Comparison of ENCODE assay signal across 19 mouse cellular contexts in the genomic region with DNA sequence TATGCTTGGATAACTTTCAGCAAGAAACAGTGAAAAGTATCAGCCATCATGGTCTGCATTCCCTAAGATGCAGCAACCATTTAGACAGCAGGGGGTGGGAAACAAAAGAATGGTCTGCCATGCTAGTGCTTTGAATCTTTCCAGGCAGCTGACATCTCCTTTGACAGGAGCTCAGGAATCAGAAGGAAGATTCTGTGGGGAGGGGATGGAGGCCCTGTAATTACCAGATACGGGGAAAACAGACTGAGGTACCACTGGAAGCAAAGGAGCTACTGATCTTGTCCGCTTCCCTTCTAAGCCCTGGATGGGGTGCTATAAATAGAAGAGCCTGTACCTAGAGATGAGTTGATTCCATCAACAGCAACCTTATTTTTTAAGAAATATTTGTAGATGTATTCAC.
DNase-seq lines count a peak whose midpoint lies in the region; ATAC-seq and TF ChIP-seq lines count a peak whose summit lies in the region.
"Had no signal": no experiment of that assay in that cellular context is flagged by ENCODE, and none has a peak within 500 bp of the region (broad histone marks: within the 10 kb centered on the region; RNA-seq: fewer than 3 reads in every experiment).

No protein-coding gene starts in this region.

- 20% methylated on average over 2 of the region's 2 CpGs for whole genome bisulfite sequencing in forebrain, embryonic 12.5 days
- WGBS in hindbrain, postnatal 0 days: 19% methylated on average over 2 of the region's 2 CpGs
- 29% methylated on average over 2 of the region's 2 CpGs for WGBS in midbrain, postnatal 0 days

- H3K4me3 ChIP-seq in forebrain, embryonic 12.5 days (replicated peaks): no peak overlapping the region
- no peak overlapping the region for H3K4me3 ChIP-seq in hindbrain, postnatal 0 days (ENCODE audit: low read length)
- no peak overlapping the region for H3K4me3 ChIP-seq in midbrain, postnatal 0 days (ENCODE audit: low read depth, low read length)
- H3K4me3 ChIP-seq: embryonic facial prominence, embryonic 12.5 days; heart, embryonic 15.5 days; hindbrain, embryonic 15.5 days; limb, embryonic 12.5 days; liver, embryonic 13.5 days; lung, embryonic 15.5 days had no signal

- peaks cover 6% of the 10 kb centered on the region; the same call in 1 of the 2 replicates for H3K4me1 ChIP-seq in forebrain, embryonic 12.5 days
- no peaks in the 10 kb centered on the region for H3K4me1 ChIP-seq in hindbrain, postnatal 0 days (ENCODE audit: insufficient read depth, low read length)
- H3K4me1 ChIP-seq in midbrain, postnatal 0 days (ENCODE audit: insufficient read depth, low read length): no peaks in the 10 kb centered on the region
- H3K4me1 ChIP-seq: embryonic facial prominence, embryonic 12.5 days; heart, embryonic 15.5 days; limb, embryonic 12.5 days; liver, embryonic 13.5 days; lung, embryonic 15.5 days had no signal

- H3K4me2 ChIP-seq in forebrain, embryonic 12.5 days: no peak overlapping the region
- H3K4me2 ChIP-seq in hindbrain, postnatal 0 days (ENCODE audit: low read depth, low read length): 0 out of 2 replicates have a peak overlapping the region, but pooled peaks have one; percentile 13
- H3K4me2 ChIP-seq in midbrain, postnatal 0 days (ENCODE audit: low read depth, low read length, poor library complexity, severe bottlenecking): no peak overlapping the region
- H3K4me2 ChIP-seq: embryonic facial prominence, embryonic 12.5 days; heart, embryonic 15.5 days; hindbrain, embryonic 15.5 days; limb, embryonic 12.5 days; liver, embryonic 13.5 days; lung, embryonic 15.5 days had no signal

- peak overlapping the region; percentile 46; the same call in 1 of the 2 replicates for H3K27ac ChIP-seq in forebrain, embryonic 12.5 days
- H3K27ac ChIP-seq in hindbrain, postnatal 0 days: no peak overlapping the region
- H3K27ac ChIP-seq in midbrain, postnatal 0 days (ENCODE audit: low read depth, low read length): peak overlapping the region; percentile 2; the same call in 1 of the 2 replicates
- H3K27ac ChIP-seq: embryonic facial prominence, embryonic 12.5 days; heart, embryonic 15.5 days; hindbrain, embryonic 15.5 days; limb, embryonic 12.5 days; liver, embryonic 13.5 days; lung, embryonic 15.5 days had no signal

- no peak overlapping the region for H3K9ac ChIP-seq in forebrain, embryonic 12.5 days
- no peak overlapping the region for H3K9ac ChIP-seq in hindbrain, postnatal 0 days (replicated peaks; ENCODE audit: low read length)
- H3K9ac ChIP-seq in midbrain, postnatal 0 days (replicated peaks; ENCODE audit: low read length, poor library complexity, severe bottlenecking): no peak overlapping the region
- H3K9ac ChIP-seq: embryonic facial prominence, embryonic 12.5 days; heart, embryonic 15.5 days; hindbrain, embryonic 15.5 days; limb, embryonic 12.5 days; liver, embryonic 13.5 days; lung, embryonic 15.5 days had no signal

- H3K36me3 ChIP-seq in forebrain, embryonic 12.5 days (replicated peaks): no peaks in the 10 kb centered on the region
- H3K36me3 ChIP-seq in hindbrain, postnatal 0 days (ENCODE audit: insufficient read depth, low read length): no peaks in the 10 kb centered on the region
- no peaks in the 10 kb centered on the region for H3K36me3 ChIP-seq in midbrain, postnatal 0 days (ENCODE audit: insufficient read depth, low read length)
- H3K36me3 ChIP-seq: embryonic facial prominence, embryonic 12.5 days; heart, embryonic 15.5 days; hindbrain, embryonic 15.5 days; limb, embryonic 12.5 days; liver, embryonic 13.5 days; lung, embryonic 15.5 days had no signal

- TF ChIP-seq POLR2A in brain, embryonic 14.5 days (IDR thresholded peaks at IDR 0.05; ENCODE audit: borderline replicate concordance, extremely low read depth, insufficient read depth, insufficient read length, poor library complexity, severe bottlenecking): no peak

- H3K9me3 ChIP-seq in forebrain, embryonic 12.5 days: no peaks in the 10 kb centered on the region
- no peaks in the 10 kb centered on the region for H3K9me3 ChIP-seq in hindbrain, postnatal 0 days (ENCODE audit: low read length)
- no peaks in the 10 kb centered on the region for H3K9me3 ChIP-seq in midbrain, postnatal 0 days (ENCODE audit: low read length)
- H3K9me3 ChIP-seq: embryonic facial prominence, embryonic 12.5 days; heart, embryonic 15.5 days; hindbrain, embryonic 15.5 days; limb, embryonic 12.5 days; liver, embryonic 13.5 days; lung, embryonic 15.5 days had no signal

- ATAC-seq in forebrain, embryonic 12.5 days (ENCODE audit: low FRiP score): peak; percentile 36; the same call in 1 of the 2 replicates
- ATAC-seq in hindbrain, postnatal 0 days: no peak
- ATAC-seq in midbrain, postnatal 0 days (ENCODE audit: low FRiP score): no peak

- no peak for TF ChIP-seq CTCF in brain, embryonic 14.5 days (IDR thresholded peaks at IDR 0.05; ENCODE audit: borderline replicate concordance, extremely low read depth, insufficient read depth, insufficient read length)
- no peak for TF ChIP-seq CTCF in hindbrain, postnatal 0 days (IDR thresholded peaks at IDR 0.05; ENCODE audit: low read depth)
- no peak for TF ChIP-seq CTCF in midbrain, postnatal 0 days (IDR thresholded peaks at IDR 0.05)

- peak; percentile 80 for DNase-seq in brain, embryonic 14.5 days (ENCODE audit: low read depth)
- DNase-seq in hindbrain, postnatal 0 days (ENCODE audit: low spot score): no peak
- DNase-seq in midbrain, postnatal 0 days (ENCODE audit: low spot score): no peak
- no peak for DNase-seq in gastrocnemius, postnatal 14 days
- no peak for DNase-seq in frontal cortex, postnatal 10 days (ENCODE audit: low spot score in 2 of 2)
- no peak for DNase-seq in neural tube, embryonic 10.5 days (ENCODE audit: extremely low spot score, low spot score)
- DNase-seq: cerebellum, adult 11 months; cerebellum, postnatal 25 days; kidney, adult 18-20 months; kidney, postnatal 14 days; liver, embryonic 13.5 days; right cerebral cortex, adult 18-20 months; thymus, adult 18-20 months had no signal

- H3K27me3 ChIP-seq in forebrain, embryonic 12.5 days: no peaks in the 10 kb centered on the region
- no peaks in the 10 kb centered on the region for H3K27me3 ChIP-seq in hindbrain, postnatal 0 days (ENCODE audit: insufficient read depth, low read length)
- no peaks in the 10 kb centered on the region for H3K27me3 ChIP-seq in midbrain, postnatal 0 days (ENCODE audit: insufficient read depth, low read length)
- H3K27me3 ChIP-seq: embryonic facial prominence, embryonic 12.5 days; heart, embryonic 15.5 days; hindbrain, embryonic 15.5 days; limb, embryonic 12.5 days; liver, embryonic 13.5 days; lung, embryonic 15.5 days had no signal

- intact Hi-C loops in gastrocnemius, postnatal 14 days (cut with DNase I; ENCODE audit: low total_unique reads): no loop called here
